In the genomic region with DNA sequence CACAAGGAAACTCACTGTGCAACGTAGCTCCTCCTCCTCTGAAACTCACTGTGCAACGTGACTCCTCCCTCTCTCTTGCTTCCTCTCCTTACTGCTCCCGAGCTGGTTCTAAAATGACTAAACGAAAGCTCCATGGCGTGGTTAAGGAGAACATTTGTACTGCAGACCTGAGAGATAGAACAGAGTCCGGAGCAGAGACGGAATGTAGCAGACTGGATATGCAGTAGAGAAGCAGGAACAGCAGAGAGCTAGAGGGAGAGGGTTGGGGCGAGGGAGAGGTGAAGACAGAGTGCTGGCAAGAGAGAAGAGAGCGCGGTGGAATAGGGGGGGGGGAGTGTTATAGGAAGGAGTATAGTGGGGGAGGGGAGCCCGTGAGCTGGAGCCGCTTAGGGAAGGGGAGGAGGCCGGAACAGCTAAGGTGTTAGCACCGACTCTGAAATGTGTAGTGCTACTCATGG, we compare ENCODE assay signal across 7 mouse cellular contexts.
A peak's percentile ranks its signal among the peaks of the same experiment; 100 is the strongest.
DNase-seq lines count a peak whose midpoint lies in the region; ATAC-seq lines count a peak whose summit lies in the region.

No protein-coding gene starts in this region.

- WGBS in embryonic facial prominence, embryonic 15.5 days, result 5% methylated on average over 14 of the region's 14 CpGs
- WGBS in intestine, embryonic 14.5 days, result 4% methylated on average over 14 of the region's 14 CpGs
- 10% methylated on average over 14 of the region's 14 CpGs for WGBS in midbrain, embryonic 15.5 days

- no peaks in the 10 kb centered on the region for H3K27me3 ChIP-seq in embryonic facial prominence, embryonic 15.5 days
- H3K27me3 ChIP-seq in intestine, embryonic 14.5 days (replicated peaks; ENCODE audit: control insufficient read depth, insufficient read depth, low read length), result no peaks in the 10 kb centered on the region
- no peaks in the 10 kb centered on the region for H3K27me3 ChIP-seq in midbrain, embryonic 15.5 days (replicated peaks)

- peak overlapping the region; percentile 53 for H3K4me2 ChIP-seq in embryonic facial prominence, embryonic 15.5 days (replicated peaks)
- H3K4me2 ChIP-seq in intestine, embryonic 14.5 days (ENCODE audit: low read length), result peak overlapping the region; percentile 56
- peak overlapping the region; percentile 44 for H3K4me2 ChIP-seq in midbrain, embryonic 15.5 days

- peak; percentile 43 for ATAC-seq in embryonic facial prominence, embryonic 15.5 days (ENCODE audit: insufficient number of reproducible peaks, low FRiP score, low TSS enrichment, low read depth)
- peak; percentile 72 for ATAC-seq in intestine, embryonic 14.5 days (replicated peaks; ENCODE audit: low FRiP score, low TSS enrichment, low read depth)
- ATAC-seq in midbrain, embryonic 15.5 days (replicated peaks), result peak; percentile 74

- H3K36me3 ChIP-seq in embryonic facial prominence, embryonic 15.5 days, result no peaks in the 10 kb centered on the region
- H3K36me3 ChIP-seq in intestine, embryonic 14.5 days (ENCODE audit: control insufficient read depth, insufficient read depth, low read length), result no peaks in the 10 kb centered on the region
- no peaks in the 10 kb centered on the region for H3K36me3 ChIP-seq in midbrain, embryonic 15.5 days (replicated peaks)

- peak overlapping the region; percentile 34 for H3K4me3 ChIP-seq in embryonic facial prominence, embryonic 15.5 days (replicated peaks)
- H3K4me3 ChIP-seq in intestine, embryonic 14.5 days (ENCODE audit: low read depth, low read length), result peak overlapping the region; percentile 31
- peak overlapping the region; percentile 5 for H3K4me3 ChIP-seq in midbrain, embryonic 15.5 days

- no peaks in the 10 kb centered on the region for H3K9me3 ChIP-seq in embryonic facial prominence, embryonic 15.5 days (replicated peaks)
- H3K9me3 ChIP-seq in intestine, embryonic 14.5 days (ENCODE audit: control insufficient read depth, low read length), result no peaks in the 10 kb centered on the region
- H3K9me3 ChIP-seq in midbrain, embryonic 15.5 days, result no peaks in the 10 kb centered on the region

- peak; percentile 22 for DNase-seq in right cerebral cortex, postnatal 14 days
- DNase-seq in right cerebral cortex, postnatal 10 days (ENCODE audit: low spot score in 2 of 2), result no peak
- DNase-seq in intestine, embryonic 14.5 days (ENCODE audit: low spot score), result peak; percentile 73
- no peak for DNase-seq in ovary, adult 18-20 months (ENCODE audit: low spot score)
- no peak for DNase-seq in adrenal gland, adult (ENCODE audit: inconsistent age in 2 of 2, low spot score in 1 of 2)

- H3K27ac ChIP-seq in embryonic facial prominence, embryonic 15.5 days (replicated peaks), result no peak overlapping the region
- H3K27ac ChIP-seq in intestine, embryonic 14.5 days (ENCODE audit: low read depth), result no peak overlapping the region
- H3K27ac ChIP-seq in midbrain, embryonic 15.5 days, result no peak overlapping the region

- no peaks in the 10 kb centered on the region for H3K4me1 ChIP-seq in embryonic facial prominence, embryonic 15.5 days
- H3K4me1 ChIP-seq in intestine, embryonic 14.5 days (replicated peaks; ENCODE audit: control insufficient read depth, insufficient read depth, low read length), result no peaks in the 10 kb centered on the region
- peaks cover 10% of the 10 kb centered on the region for H3K4me1 ChIP-seq in midbrain, embryonic 15.5 days

- no peak overlapping the region for H3K9ac ChIP-seq in embryonic facial prominence, embryonic 15.5 days
- H3K9ac ChIP-seq in intestine, embryonic 14.5 days (ENCODE audit: low read length), result peak overlapping the region; percentile 6; the same call in 1 of the 2 replicates
- H3K9ac ChIP-seq in midbrain, embryonic 15.5 days, result no peak overlapping the region

Comparison
In these comparisons a context has a peak if more than half of its experiments do, and no peak if none do; other contexts are left out.
1. DNase-seq: peak in right cerebral cortex, postnatal 14 days (single experiment) and intestine, embryonic 14.5 days (single experiment); none in right cerebral cortex, postnatal 10 days (0 of 2), ovary, adult 18-20 months (single experiment) and adrenal gland, adult (0 of 2).
2. Peak in every context shown above with its lines, with median percentiles within 50 percentile points of each other: ATAC-seq, H3K4me2 ChIP-seq and H3K4me3 ChIP-seq.